Mouse (Mus musculus): Measurements from ENCODE around the gene C3.

Gene C3

GRCm38 (mm10) chr17:57173351-57173750, 54.6 kb downstream of the C3 start:
- in situ Hi-C loops (cut with MboI; ENCODE audit: unreplicated experiment in 2 of 2) = no loop called here

DNA sequence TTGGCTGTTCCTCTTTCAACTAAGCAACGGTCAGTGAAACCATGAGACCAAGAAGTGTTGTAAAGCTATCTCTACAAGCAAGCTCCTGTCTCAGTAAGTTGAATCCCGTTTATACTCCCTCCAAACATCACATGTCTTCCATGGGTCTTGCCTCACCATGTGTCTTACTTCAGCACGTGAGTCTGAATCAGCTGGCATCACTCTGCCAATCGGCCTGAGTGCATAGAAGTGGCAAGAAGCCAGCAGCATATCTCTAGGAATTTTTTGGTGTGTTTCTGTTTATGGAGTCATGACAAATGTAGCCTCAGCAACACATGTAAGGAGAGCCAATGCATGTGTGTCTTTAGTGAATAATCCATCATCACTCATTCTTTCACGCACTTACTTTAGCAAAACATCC, 55.6 kb downstream of the C3 start:
- in situ Hi-C loops (cut with MboI; ENCODE audit: unreplicated experiment in 2 of 2) = no loop called here

DNA sequence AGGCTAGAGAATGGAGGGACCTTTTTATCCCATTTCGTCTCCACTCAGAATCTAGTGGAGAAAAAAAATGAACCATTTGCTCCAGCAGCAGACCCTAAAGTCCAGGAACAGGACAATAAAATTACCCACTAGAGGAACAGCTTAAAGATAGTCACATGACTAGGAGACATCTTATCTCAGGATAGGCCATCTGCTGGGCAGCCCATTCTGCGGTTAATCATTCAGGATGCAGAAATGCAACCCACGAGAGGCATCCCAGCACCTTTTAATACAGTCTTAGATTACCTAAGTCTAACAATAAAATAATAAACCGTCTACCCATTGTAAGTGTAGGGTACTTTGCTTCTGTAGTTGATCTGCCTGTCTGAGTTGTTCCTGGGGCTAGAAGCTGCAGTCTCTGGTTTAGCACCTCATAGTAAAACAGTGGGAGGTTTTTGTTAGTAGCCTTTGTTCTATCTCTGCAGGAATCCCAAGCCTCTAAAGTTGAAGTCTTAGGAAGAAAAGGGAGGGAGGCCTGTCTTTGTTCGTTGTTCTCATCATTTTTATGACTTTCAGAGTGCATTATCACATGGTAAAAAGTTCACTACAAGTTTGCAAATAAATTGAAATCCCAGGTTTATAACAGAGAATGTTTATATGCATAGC, 57.2 kb downstream of the C3 start:
- in situ Hi-C loops (cut with MboI; ENCODE audit: unreplicated experiment in 2 of 2) = no loop called here

DNA sequence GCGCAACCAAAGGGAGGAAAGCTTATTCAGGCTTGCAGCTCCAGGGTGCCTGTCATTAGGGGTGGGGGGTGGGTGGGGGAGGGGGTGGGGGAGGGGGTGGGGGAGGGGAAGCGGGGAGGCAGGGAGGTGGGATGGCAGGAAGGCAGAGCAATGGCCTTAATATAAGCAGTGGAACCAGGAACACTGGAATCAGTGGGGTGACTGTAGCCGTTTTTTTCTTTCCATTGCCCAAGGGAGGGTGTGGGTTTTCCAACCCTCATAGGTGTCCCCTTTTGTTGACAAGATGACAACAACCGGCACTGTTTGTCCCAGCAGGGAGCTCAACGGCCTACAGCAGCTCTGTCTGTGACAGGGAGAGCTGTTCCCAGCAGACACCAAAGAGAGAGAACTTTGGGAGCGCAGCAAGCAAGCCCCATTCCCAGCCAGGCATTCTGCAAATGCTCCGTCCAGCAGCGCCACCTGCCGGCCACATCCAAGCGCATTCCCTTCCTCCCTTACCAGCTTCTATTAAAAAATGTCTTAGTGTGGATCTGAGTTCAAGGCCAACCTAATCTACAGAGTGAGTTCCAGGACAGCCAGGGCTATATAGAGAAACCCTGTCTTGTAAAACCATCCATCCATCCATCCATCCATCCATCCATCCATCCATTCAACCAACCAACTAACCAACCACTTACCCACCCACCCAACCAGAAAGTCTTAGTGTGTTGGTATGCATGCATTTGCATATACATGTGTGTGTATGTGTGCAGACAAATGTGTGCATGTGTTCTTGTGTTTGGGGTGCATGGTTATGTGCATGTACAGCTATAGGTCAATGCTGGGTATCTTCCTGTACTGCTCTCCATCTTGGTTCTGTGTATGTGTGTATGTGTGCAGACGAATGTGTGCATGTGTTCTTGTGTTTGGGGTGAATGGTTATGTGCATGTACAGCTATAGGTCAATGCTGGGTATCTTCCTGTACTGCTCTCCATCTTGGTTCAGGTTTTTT, 60.8 kb downstream of the C3 start:
- in situ Hi-C loops (cut with MboI; ENCODE audit: unreplicated experiment in 2 of 2) = loop anchor here (5.0 to 10.0 kb wide), 5 partner anchors 70 to 362 kb away; partner anchors contain the start of gene Alkbh7 (in 2 of the 2)
